Mouse (Mus musculus): ENCODE data around the gene Slco6c1. TPM values are rescaled to one million over a fixed set of nuclear protein-coding genes. Genes with fewer than 3 reads are reported as not detected.

The Slco6c1 gene
- 0.05 TPM in 1 of 2 replicates, not detected in the other for total RNA-seq (2014; rRNA removed)
- not detected in 2 replicates for polyA plus RNA-seq (2015; fragmentation: Nextera tagmentation; extraction: Ambion mirVana)

- Histone ChIP-seq H3K27ac (ENCODE audit: low read depth, low read length) (no peak within 1 kb of the TSS), H3K9ac (replicated peaks; ENCODE audit: low read length, poor library complexity, severe bottlenecking) (no peak within 1 kb of the TSS), H3K4me1 (ENCODE audit: insufficient read depth, low read length) (no peaks in the 10 kb centered on the region), H3K27me3 (ENCODE audit: insufficient read depth, low read length) (no peaks in the 10 kb centered on the region), H3K4me2 (ENCODE audit: low read depth, low read length, poor library complexity, severe bottlenecking) (no peak within 1 kb of the TSS), H3K36me3 (ENCODE audit: insufficient read depth, low read length) (no peaks in the 10 kb centered on the region), H3K9me3 (ENCODE audit: low read length) (no peaks in the 10 kb centered on the region), H3K4me3 (ENCODE audit: low read depth, low read length) (no peak within 1 kb of the TSS)
- no peak for TF ChIP-seq CTCF (IDR thresholded peaks at IDR 0.05)
- DNase-seq (ENCODE audit: low spot score): no peak
- WGBS: 96% methylated on average over 6 of the region's 6 CpGs
- ATAC-seq (ENCODE audit: low FRiP score): no peak
Measured at GRCm38 (mm10) chr1:97128201-97128600, at the start of gene Slco6c1. Gene Slco6c1, minus strand, starts transcription at chr1:97128301.

GRCm38 (mm10) chr1:97038982-97039381, 89.1 kb downstream of the Slco6c1 start:
- ATAC-seq (ENCODE audit: low FRiP score) (no peak), DNase-seq (ENCODE audit: low spot score) (no peak)
- H3K4me3 ChIP-seq (ENCODE audit: low read depth, low read length): no peak overlapping the region
- H3K4me1 ChIP-seq (ENCODE audit: insufficient read depth, low read length): no peaks in the 10 kb centered on the region
- H3K27ac ChIP-seq (ENCODE audit: low read depth, low read length): no peak overlapping the region
- H3K36me3 ChIP-seq (ENCODE audit: insufficient read depth, low read length): no peaks in the 10 kb centered on the region
- H3K9ac ChIP-seq (replicated peaks; ENCODE audit: low read length, poor library complexity, severe bottlenecking): no peak overlapping the region
- no peak overlapping the region for H3K4me2 ChIP-seq (ENCODE audit: low read depth, low read length, poor library complexity, severe bottlenecking)
- TF ChIP-seq CTCF (IDR thresholded peaks at IDR 0.05): no peak
- H3K27me3 ChIP-seq (ENCODE audit: insufficient read depth, low read length): no peaks in the 10 kb centered on the region
- WGBS: 48% methylated on average over 1 of the region's 1 CpGs
- no peaks in the 10 kb centered on the region for H3K9me3 ChIP-seq (ENCODE audit: low read length)

GRCm38 (mm10) chr1:97038548-97038947, 89.6 kb downstream of the Slco6c1 start:
- TF ChIP-seq CTCF (IDR thresholded peaks at IDR 0.05): peak; percentile 82
- peak; percentile 77 for DNase-seq (ENCODE audit: low spot score)
- H3K36me3 ChIP-seq (ENCODE audit: insufficient read depth, low read length): no peaks in the 10 kb centered on the region
- H3K9me3 ChIP-seq (ENCODE audit: low read length): no peaks in the 10 kb centered on the region
- no peak overlapping the region for H3K4me3 ChIP-seq (ENCODE audit: low read depth, low read length)
- H3K4me2 ChIP-seq (ENCODE audit: low read depth, low read length, poor library complexity, severe bottlenecking): no peak overlapping the region
- H3K9ac ChIP-seq (replicated peaks; ENCODE audit: low read length, poor library complexity, severe bottlenecking): no peak overlapping the region
- no peaks in the 10 kb centered on the region for H3K27me3 ChIP-seq (ENCODE audit: insufficient read depth, low read length)
- no peaks in the 10 kb centered on the region for H3K4me1 ChIP-seq (ENCODE audit: insufficient read depth, low read length)
- no peak overlapping the region for H3K27ac ChIP-seq (ENCODE audit: low read depth, low read length)
- no peak; the same call in 1 of the 2 replicates for ATAC-seq (ENCODE audit: low FRiP score)
- 7% methylated on average over 2 of the region's 2 CpGs for WGBS

- Histone ChIP-seq H3K9me3 (ENCODE audit: low read length) (no peaks in the 10 kb centered on the region), H3K27ac (ENCODE audit: low read depth, low read length) (no peak overlapping the region), H3K4me1 (ENCODE audit: insufficient read depth, low read length) (no peaks in the 10 kb centered on the region), H3K27me3 (ENCODE audit: insufficient read depth, low read length) (no peaks in the 10 kb centered on the region), H3K4me2 (ENCODE audit: low read depth, low read length, poor library complexity, severe bottlenecking) (no peak overlapping the region), H3K9ac (replicated peaks; ENCODE audit: low read length, poor library complexity, severe bottlenecking) (no peak overlapping the region), H3K4me3 (ENCODE audit: low read depth, low read length) (no peak overlapping the region), H3K36me3 (ENCODE audit: insufficient read depth, low read length) (no peaks in the 10 kb centered on the region)
- no peak for DNase-seq (ENCODE audit: low spot score)
- WGBS: 62% methylated on average over 2 of the region's 2 CpGs
- no peak for ATAC-seq (ENCODE audit: low FRiP score)
- no peak for TF ChIP-seq CTCF (IDR thresholded peaks at IDR 0.05)
Measured at GRCm38 (mm10) chr1:97037955-97038354, 90.1 kb downstream of the Slco6c1 start.

GRCm38 (mm10) chr1:97021388-97021787, 106.7 kb downstream of the Slco6c1 start:
- ATAC-seq (ENCODE audit: low FRiP score) (no peak), DNase-seq (ENCODE audit: low spot score) (no peak)
- H3K9ac ChIP-seq (replicated peaks; ENCODE audit: low read length, poor library complexity, severe bottlenecking): no peak overlapping the region
- H3K27ac ChIP-seq (ENCODE audit: low read depth, low read length): no peak overlapping the region
- H3K36me3 ChIP-seq (ENCODE audit: insufficient read depth, low read length): no peaks in the 10 kb centered on the region
- H3K4me2 ChIP-seq (ENCODE audit: low read depth, low read length, poor library complexity, severe bottlenecking): no peak overlapping the region
- H3K4me1 ChIP-seq (ENCODE audit: insufficient read depth, low read length): no peaks in the 10 kb centered on the region
- WGBS: 100% methylated on average over 2 of the region's 2 CpGs
- TF ChIP-seq CTCF (IDR thresholded peaks at IDR 0.05): no peak
- H3K27me3 ChIP-seq (ENCODE audit: insufficient read depth, low read length): no peaks in the 10 kb centered on the region
- H3K9me3 ChIP-seq (ENCODE audit: low read length): no peaks in the 10 kb centered on the region
- H3K4me3 ChIP-seq (ENCODE audit: low read depth, low read length): no peak overlapping the region

DNA sequence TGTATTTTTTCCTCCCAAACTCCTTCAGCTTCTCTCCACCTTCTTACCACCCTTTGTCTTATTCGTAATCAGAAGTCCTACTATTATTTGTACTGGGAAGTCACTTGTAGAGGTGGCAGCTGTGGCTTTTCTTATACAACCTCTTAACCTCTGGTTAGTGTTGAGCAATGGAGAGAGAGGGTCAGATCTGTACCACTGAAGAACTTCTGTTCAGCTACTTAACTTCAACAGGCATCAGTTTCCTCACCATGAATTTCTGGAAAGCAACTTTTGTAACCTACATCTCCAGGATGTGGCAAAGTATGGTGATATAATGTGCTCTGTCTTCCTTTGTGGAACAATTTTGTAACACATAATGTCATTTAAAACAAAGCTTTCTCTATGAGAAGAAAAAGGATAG, 108.7 kb downstream of the Slco6c1 start:
- ATAC-seq (ENCODE audit: low FRiP score): no peak
- Histone ChIP-seq H3K27me3 (ENCODE audit: insufficient read depth, low read length) (no peaks in the 10 kb centered on the region), H3K9ac (replicated peaks; ENCODE audit: low read length, poor library complexity, severe bottlenecking) (no peak overlapping the region), H3K9me3 (ENCODE audit: low read length) (no peaks in the 10 kb centered on the region), H3K27ac (ENCODE audit: low read depth, low read length) (no peak overlapping the region), H3K4me1 (ENCODE audit: insufficient read depth, low read length) (no peaks in the 10 kb centered on the region), H3K4me3 (ENCODE audit: low read depth, low read length) (no peak overlapping the region), H3K4me2 (ENCODE audit: low read depth, low read length, poor library complexity, severe bottlenecking) (no peak overlapping the region), H3K36me3 (ENCODE audit: insufficient read depth, low read length) (no peaks in the 10 kb centered on the region)
- DNase-seq (ENCODE audit: low spot score): no peak
- no peak for TF ChIP-seq CTCF (IDR thresholded peaks at IDR 0.05)
- WGBS: 54% methylated on average over 1 of the region's 1 CpGs
